Mouse (Mus musculus): ENCODE measurements around the gene Mbd3l1. TPM values are rescaled to one million over a fixed set of nuclear protein-coding genes. Genes with fewer than 3 reads are reported as not detected.

Mbd3l1 gene
- total RNA-seq (2017), result not detected in 2 replicates

DNA sequence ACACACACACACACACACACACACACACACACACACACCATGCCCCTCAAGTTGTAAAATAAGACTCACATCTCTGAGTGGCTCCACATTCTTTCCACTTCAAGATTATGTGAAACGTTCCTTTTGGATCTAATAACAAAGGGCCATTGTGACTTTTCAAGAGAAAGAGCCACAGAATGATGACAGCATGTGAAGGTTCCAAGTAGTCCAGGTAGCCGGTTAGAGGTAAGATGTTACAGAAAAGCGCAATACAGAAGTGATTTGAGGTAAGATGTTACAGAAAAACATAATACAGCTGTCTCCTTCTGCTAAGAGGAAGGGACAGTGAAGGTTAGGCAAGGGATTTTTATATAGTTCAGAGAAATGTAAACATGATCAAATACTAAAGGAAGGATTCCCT, at the start of gene Mbd3l1, which contains the start of gene Zfp558:
Gene Mbd3l1 (plus strand): TSS at position 192 of the 400 bp plus-strand sequence.
Gene Zfp558 (minus strand): TSS at position 101 of the 400 bp plus-strand sequence.
- no peak for ATAC-seq (replicated peaks in 1 of 2; ENCODE audit: insufficient read depth in 1 of 2, low FRiP score in 2 of 2, low TSS enrichment in 1 of 2, low read depth in 1 of 2, poor library complexity in 2 of 2, severe bottlenecking in 2 of 2)

DNA sequence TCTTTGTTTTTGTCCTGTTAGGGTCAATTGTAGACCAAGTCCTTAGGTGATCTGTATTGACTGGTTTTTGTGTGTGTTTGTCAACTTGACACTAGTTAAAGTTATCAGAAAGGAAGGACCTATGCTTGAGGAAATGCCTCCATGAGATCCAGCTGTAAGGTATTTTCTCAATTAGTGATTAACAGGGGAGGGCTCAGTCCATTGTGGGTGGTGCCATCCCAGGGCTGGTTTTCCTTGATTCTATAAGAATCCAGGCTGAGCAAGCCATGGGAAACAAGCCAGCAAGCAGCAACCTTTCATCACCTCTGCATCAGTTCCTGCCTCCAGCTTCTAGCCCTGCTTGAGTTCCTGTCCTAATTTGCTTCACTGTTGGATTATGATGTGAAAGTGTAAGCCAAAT, 47.8 kb upstream of the Mbd3l1 start, which contains the start of gene Mbd3l2:
Gene Mbd3l2 (plus strand): TSS at position 301 of the 400 bp plus-strand sequence.
- ATAC-seq (replicated peaks in 1 of 2; ENCODE audit: insufficient read depth in 1 of 2, low FRiP score in 2 of 2, low TSS enrichment in 1 of 2, low read depth in 1 of 2, poor library complexity in 2 of 2, severe bottlenecking in 2 of 2), result no peak

DNA sequence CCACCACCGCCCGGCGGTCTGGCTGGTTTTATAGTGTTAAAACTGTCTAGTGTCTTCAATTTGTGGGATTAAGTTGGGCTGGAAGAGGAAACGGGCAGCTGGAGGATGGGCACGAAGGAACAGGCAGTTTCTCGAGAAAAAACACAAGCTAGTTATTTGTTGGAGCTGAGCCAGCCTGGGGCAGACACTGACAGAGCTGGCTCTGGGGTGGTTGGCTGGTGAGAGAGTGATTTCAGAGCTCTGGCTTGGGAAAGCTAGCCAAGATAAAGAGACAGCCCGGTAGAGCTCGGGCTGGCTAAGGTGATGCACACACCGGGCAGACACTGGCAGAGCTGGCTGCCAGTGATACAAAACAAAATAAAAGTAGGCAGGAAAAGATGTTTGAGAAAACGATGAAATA, 46.5 kb upstream of the Mbd3l1 start:
- no peak for ATAC-seq (replicated peaks in 1 of 2; ENCODE audit: insufficient read depth in 1 of 2, low FRiP score in 2 of 2, low TSS enrichment in 1 of 2, low read depth in 1 of 2, poor library complexity in 2 of 2, severe bottlenecking in 2 of 2)

DNA sequence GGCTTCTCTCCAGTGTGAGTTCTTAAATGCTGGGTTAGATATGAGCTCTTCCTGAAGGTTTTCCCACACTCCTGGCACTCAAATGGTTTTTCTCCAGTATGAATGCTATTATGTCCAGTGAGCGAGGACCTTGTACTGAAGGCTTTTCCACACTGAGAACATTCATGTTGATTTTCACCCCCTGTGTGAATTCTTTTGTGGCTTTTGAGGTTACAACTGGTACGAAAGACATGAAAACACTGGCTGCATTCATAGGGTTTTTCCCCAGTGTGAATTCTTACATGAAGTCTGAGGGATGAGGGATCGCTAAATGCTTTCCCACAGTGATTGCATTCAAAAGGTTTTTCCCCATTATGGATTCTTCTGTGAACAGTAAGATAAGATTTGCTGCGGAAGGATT, 21.6 kb upstream of the Mbd3l1 start:
- no peak for ATAC-seq (replicated peaks in 1 of 2; ENCODE audit: insufficient read depth in 1 of 2, low FRiP score in 2 of 2, low TSS enrichment in 1 of 2, low read depth in 1 of 2, poor library complexity in 2 of 2, severe bottlenecking in 2 of 2)

DNA sequence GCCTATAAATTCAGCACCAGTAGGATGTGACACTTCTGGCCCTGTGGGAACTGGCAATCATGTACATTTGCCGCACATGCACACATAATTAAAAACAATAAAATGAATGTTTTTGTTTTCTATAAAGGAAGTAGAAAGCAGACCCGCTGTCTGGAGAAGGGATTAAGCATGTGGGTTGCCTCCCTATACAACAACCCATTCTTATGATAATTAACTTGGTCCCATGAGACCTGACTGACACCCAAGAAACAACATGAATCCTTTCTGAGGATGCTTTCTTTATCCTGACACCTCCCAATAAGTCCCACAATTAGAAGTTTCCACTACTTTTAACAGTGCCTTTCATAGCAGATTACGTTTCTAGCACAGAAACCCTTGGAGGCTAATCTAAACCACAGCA, 10.8 kb upstream of the Mbd3l1 start:
- ATAC-seq (replicated peaks in 1 of 2; ENCODE audit: insufficient read depth in 1 of 2, low FRiP score in 2 of 2, low TSS enrichment in 1 of 2, low read depth in 1 of 2, poor library complexity in 2 of 2, severe bottlenecking in 2 of 2), result no peak

DNA sequence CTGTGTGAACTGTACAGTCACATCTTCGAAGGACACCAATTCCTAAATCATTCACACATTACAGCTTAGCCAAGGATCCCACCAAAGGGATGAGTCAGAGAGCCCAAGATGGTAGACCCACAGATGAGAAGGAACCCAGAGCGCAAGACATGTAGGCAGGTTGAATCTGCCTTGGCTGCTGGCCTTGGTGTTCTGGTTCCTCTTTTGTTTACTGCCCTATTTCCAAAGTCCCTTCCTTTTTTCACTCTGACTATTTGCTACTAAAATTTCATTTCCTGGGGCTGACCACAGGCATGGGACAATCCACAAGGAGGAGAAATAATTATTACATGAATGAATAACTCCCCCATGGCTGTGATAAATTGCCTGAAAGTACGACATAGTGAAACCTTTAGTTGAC, 10.2 kb upstream of the Mbd3l1 start:
- ATAC-seq (replicated peaks in 1 of 2; ENCODE audit: insufficient read depth in 1 of 2, low FRiP score in 2 of 2, low TSS enrichment in 1 of 2, low read depth in 1 of 2, poor library complexity in 2 of 2, severe bottlenecking in 2 of 2), result peak in 1 of 2 experiments; percentile 25; a peak in 1 of 4 replicates

DNA sequence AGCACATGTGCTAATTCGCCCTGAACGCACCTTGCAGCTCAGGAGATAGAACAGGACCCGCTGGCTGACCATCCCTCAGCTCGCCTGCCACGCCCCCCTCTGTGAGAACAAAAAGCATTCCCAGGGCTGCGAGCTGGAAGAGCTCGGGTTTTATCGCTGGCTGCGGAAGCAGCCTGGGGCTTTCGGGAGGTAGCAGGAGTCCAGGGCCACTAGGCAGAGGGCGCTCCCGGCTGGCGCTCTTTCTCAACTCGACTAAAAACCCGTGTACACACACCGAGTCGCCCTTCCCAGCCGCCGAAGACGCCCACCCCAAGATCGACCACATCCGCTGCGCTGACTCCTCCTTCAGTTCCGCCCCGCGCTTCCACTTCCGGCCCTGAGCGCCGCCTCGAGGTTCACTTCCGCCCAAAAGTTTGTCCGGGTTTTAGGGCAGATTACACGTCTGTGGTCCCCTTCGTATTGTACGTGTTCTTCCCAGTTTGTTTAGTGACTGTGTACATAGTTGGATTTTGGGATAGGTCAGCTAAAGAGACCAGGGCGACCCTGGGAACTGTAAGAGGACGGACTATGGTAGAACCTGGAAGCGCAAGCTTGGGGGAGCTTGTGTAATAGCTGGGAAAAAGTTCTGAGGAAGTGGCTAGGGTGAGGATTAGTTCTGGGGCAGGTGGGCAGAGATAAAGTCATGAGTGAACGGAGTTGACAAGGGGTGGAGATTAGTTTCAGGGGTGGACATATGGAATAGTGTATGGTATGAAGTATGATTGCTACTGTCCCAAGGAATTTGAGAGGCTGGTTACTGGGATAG, 4.6 kb upstream of the Mbd3l1 start:
- ATAC-seq (replicated peaks in 1 of 2; ENCODE audit: insufficient read depth in 1 of 2, low FRiP score in 2 of 2, low TSS enrichment in 1 of 2, low read depth in 1 of 2, poor library complexity in 2 of 2, severe bottlenecking in 2 of 2), result peak; percentile 97 to 98

DNA sequence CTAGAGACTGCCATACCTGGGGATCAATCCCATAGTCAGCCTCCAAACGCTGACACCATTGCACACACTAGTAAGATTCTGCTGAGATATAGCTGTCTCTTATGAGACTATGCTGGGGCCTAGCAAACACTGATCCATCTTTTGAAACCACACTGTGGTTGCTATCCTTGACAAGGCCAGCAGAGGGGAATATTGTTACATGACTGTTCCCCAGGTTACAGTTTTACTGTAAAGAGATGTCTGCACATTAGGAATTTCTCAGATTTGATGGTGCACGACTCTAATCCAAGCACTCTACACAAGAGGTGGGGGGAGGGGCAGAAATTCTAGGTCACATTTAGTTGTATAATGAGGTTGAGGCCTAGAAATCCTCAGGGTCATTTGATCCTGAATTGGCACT, 29.9 kb downstream of the Mbd3l1 start:
- no peak for ATAC-seq (replicated peaks in 1 of 2; ENCODE audit: insufficient read depth in 1 of 2, low FRiP score in 2 of 2, low TSS enrichment in 1 of 2, low read depth in 1 of 2, poor library complexity in 2 of 2, severe bottlenecking in 2 of 2)

Other genes starting within 250 kb of the Mbd3l1 start
- 137 and 175 TPM in 2 replicates for gene Chordc1, start 186.2 kb upstream of the Mbd3l1 start, total RNA-seq (2017)
- gene Naalad2, start 75.4 kb upstream of the Mbd3l1 start, total RNA-seq (2017), result not detected in 2 replicates
- not detected in 2 replicates for gene Ubtfl1, start 73.9 kb upstream of the Mbd3l1 start, total RNA-seq (2017)
- 0.45 TPM in 1 of 2 replicates, not detected in the other for gene Mbd3l2, start 47.7 kb upstream of the Mbd3l1 start, total RNA-seq (2017)
- 2.1 and 4.8 TPM in 2 replicates for gene Zfp558, start 91 bp upstream of the Mbd3l1 start, total RNA-seq (2017)
- not detected in 2 replicates for gene Muc16, start 196.2 kb downstream of the Mbd3l1 start, total RNA-seq (2017)